Mouse (Mus musculus): ENCODE measurements around the gene Tshz2.

Gene Tshz2

DNA sequence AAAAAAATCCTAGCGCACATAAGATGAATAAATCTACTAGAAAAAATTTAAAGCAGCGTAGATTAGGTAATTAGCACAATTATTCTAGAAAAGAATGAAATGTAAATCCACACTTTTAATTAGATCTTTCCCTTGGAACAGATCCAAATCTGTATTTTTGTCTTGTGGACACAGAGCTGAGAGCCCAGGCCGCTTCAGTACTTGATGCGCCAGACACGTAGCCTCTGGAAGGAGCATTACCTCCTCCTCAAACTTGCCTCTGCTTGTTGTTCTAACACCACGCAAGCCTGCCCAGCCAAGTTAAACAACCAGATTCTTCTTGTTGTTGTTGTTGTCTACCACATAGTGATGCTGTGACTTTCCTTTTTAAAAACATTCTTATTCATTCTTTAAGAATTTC lies 310.9 kb downstream of the Tshz2 start:
- DNase-seq (ENCODE audit: low spot score): no peak

DNA sequence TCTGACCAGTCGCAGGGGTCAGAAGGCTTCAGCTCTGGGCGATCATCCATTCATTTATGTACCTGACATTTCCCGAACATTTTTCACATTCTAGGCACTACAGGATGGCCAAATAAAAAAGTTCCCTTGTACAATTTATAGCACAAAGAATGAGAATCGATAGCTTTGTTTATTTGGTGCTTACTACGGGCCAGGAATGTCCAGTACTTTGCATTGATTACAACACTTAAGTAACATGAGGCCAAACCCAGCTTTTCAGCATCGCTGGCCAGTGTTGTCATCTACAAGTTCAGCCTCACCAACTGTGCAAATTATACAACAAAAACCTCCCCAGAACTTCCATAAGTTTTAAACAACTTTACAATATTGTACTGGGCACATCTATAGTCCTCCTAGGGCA lies 315.3 kb downstream of the Tshz2 start:
- DNase-seq (ENCODE audit: low spot score): no peak

DNA sequence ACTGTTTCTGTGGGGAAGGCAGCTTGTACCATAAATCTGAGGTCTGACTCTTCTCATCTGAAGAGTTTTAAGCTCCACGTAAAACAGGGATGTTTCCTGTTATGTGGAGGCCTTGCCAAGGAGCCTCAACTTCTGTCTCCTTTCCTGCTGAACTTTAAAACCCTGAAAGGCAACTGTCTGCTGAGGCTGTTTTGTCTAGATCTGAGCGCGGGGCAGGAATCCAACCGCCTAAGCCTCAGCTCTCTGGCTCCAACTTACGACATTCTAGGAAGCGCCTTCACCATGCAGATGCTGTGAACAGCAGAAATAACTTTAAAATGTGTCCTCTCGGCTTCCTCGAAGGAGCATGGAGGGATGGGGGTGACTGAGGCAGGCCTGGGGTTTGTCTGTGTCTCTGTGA lies 318.2 kb downstream of the Tshz2 start:
- DNase-seq (ENCODE audit: low spot score): no peak

DNA sequence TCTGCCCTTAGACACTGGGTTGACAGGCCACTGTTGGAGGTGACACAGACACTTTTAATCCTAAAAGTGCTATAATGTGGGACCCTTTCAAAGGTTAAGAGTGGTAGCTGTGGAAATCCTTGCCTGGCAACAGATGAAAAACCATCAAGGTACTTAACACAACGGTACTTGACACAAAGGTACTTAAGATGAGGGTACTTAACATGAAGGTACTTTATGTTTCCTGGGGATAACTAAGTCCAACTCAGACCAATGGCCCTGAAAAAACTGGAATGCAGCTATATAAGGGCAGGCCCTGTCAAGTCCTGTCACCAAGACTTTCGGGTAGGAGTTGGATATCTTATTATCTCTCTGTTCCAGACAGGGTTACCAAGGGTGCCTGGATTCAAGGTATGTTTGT lies 320.2 kb downstream of the Tshz2 start:
- DNase-seq (ENCODE audit: low spot score): no peak

DNA sequence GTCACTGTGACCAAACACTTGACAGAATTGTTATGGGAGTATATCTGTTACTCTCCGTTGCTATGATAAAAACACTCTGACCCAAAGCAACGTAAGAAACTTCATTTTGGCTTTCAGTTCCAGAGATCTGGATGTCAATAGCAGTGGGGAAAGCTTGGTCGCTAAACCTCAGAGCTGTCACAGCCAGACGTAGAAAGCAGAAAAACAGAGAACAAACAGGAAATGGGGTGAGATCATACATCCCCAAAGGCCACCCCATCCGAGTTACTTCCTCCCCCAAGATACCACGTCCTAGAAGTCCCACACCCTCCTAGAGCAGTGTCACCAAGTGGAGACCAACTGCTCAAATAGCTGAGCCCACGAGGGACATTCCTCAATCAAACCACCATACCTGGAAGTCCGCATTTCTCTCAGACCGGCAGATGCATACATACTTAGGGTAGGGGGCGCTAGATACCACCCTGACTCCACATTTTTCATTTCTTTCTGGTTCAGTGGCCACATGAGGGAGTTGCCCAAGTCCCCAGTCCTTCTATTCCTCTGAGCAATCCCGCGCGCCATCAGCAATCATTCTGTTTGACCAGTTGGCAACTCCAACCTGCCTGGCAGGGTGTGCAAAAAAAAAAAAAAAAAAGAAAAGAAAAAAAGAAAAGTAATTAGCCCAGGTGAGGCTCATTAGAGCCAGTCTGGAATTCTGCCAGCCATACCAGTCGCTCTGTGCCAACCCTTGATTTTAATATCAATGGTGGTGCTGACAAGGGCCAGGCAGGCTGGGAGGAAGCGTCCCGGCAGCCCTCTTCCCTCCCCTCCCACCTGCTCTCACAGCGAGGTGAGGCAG lies 326.1 kb downstream of the Tshz2 start:
- DNase-seq (ENCODE audit: low spot score): no peak

DNA sequence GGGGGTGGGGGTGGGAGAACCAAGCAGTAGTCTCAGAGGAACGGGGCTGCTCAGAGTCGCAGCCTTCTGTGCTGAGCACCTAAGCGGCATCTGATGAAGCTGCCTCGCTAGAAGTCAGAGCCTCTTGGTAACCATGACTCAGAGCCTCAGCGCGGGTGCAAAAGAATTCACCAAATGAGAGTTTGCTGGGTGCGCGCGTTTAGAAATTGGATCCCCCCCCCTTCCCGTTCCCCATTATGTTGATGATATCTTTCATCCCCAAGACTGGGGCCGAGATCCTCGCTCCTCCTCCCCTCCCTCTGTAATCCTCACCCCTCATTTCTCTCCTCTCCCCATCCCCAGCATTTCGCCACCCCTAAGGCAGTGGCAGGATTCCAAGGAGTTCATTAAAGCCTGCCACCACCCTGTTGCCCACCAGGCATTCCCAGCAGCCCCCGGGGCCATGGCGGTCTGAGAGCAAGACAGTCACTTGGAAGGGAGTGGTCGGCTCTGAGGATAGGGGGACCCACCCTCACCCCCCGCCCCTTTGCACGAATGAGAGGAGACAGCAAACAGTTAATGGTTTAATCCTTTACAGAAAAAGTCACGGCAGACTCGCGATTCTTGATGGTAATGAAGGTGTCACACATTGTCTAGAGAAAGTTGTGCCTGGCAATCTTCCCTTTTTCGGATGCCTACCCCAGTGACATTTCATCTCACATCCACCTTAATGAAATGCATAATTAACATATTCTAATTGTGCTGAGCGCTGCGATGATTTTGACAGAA lies 328.8 kb downstream of the Tshz2 start:
- no peak for DNase-seq (ENCODE audit: low spot score)

DNA sequence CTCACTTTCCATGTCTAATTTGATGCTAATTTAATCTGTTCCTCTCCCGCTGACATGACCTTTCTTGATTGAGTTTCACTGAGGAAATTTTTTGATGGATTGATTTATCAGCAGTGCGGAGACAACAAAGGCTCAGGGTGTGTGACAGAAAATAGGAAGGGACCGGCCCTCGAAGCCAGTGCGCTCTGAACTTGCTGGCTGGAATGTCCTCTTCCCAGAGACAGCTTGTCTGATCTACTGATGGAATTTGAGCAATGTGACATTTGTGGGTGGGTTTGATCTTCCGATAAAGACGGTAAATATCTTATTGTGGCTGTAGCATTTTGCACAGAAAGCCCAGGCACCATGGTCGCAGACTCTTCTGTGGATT lies 329.4 kb downstream of the Tshz2 start:
- no peak for DNase-seq (ENCODE audit: low spot score)

DNA sequence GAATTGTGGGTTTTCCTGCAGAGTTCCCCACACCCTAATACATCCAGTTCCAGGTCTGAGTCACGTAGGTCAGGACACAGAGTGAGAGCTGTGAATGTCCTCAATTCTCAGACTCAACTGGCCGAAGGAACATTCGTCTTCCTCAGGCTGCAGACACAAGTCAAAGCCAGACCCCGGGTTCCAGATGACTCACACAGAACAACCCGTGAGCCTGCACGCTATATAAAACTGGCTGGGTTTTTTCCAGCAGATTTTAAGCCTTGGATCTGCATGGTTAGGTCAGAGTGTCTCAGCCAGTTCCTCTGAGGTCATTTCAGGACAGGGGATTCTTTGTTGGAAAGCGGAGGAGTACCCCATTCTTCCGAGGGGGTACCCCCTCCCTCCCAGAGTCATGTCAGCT lies 330.0 kb downstream of the Tshz2 start:
- DNase-seq (ENCODE audit: low spot score): no peak

DNA sequence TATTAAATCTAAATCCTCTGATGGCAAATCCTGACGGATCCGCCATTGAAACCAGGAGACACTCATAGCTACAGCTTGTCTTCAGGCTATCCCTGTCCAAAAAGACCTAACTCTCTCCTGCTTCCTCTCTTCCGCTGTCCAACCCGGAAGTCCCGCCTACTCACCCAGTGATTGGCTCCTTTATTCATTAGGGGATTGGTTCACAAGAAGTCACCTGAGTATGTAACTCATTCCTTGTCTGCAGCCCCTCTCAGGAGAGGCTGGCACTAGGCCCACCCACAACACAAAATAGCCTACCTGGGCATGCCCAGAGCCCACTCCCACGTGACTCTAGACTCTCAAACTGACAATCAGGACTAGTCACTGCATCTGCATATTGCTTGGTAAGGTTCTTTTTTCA lies 337.7 kb downstream of the Tshz2 start:
- no peak for DNase-seq (ENCODE audit: low spot score)

DNA sequence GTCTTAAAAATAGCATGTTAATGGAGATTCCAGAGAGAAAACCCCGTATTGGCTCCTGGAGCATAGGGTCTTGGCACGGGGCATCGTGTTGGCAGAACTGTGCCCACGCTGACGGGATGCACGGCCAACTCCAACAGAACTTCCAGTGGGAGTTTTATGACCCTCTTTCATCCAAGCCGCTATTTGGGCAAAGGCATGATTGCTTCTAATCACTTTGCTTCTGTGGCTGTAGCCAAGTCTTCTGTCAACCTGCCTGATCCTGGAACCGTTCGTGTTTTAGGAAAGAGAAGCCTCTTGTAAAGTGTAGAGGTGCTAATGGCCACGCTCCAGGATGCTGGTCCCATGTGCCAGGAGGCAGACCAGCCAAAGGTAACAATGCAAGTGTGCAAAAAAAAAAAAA lies 350.1 kb downstream of the Tshz2 start:
- no peak for DNase-seq (ENCODE audit: low spot score)

DNA sequence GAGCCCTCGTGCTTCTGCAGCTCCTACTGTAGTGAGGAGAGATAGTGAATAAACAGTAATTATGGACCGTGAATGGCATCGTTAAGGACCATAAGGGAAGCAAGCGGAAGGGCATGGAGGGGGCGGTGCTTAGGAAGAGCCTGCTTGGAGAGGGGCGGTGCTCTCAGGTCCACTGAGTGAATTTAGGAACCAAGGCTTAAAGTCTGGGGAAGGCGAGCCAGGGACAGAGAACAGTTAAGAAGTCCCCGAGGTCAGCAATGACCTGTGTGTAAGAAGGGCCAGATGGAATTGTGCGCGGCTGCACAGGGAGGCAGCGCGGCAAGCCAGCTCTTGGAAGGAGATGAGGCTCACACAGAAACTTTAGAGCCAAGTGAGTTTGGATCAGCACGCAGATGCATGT lies 354.4 kb downstream of the Tshz2 start:
- DNase-seq (ENCODE audit: low spot score): no peak

DNA sequence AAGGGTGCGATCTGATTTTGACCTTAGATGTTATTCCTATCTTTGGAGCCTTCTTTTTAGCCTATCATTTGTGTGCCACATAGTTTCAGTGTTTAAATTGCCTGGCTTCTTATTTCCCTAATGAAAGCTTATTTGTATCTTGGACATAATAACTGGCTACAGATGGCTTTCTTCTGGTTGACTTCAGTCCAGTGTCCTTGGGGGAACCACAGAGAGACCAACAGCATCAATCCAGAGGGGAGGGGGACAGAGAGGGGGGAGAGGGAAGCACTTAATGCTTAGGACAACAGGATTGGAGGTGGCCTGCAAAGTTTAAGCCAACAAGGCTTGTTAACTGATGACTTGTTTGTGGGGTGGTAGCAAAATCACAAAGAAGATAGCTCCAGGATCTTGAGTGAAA lies 356.4 kb downstream of the Tshz2 start:
- DNase-seq (ENCODE audit: low spot score): no peak

DNA sequence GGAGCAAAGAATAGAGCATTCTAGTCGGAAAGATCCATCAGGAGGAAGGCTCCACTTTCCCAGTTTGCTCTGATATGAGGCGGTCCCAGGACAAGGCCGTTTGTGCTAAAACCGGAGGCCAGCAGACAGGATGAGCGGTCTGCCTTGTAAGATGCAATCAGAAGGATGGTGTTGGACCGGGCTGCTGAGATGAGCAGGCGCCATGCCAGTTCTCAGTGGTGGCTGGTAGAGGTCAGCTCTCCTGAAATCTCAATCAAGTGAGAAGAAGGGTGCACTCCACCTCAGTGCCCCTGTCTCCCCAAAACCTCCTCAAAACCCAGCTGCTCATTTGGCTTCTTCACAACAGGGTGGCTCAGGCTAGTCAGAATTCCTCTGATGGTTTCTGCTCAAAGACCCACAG lies 358.2 kb downstream of the Tshz2 start:
- DNase-seq (ENCODE audit: low spot score): no peak

DNA sequence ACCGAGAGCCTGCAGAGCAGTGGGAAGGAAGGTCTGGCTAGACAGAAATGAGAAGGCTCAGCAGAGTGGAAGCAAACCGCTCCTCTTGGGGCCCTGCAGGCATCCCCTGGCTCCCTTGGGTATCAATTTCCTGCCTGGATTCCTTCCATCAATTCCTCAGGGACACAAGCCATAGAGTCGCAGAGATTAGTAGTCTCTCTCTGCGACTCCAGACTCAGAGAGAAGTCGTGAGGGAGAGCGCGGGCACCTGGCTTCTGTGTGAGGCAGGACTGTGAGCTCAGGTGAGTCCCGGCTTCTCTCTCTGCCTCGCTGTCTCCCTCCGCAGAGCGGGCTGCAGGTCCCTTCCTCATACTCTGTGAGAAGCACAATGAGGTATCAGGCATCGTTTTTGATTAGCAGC lies 363.2 kb downstream of the Tshz2 start:
- DNase-seq (ENCODE audit: low spot score): no peak

DNA sequence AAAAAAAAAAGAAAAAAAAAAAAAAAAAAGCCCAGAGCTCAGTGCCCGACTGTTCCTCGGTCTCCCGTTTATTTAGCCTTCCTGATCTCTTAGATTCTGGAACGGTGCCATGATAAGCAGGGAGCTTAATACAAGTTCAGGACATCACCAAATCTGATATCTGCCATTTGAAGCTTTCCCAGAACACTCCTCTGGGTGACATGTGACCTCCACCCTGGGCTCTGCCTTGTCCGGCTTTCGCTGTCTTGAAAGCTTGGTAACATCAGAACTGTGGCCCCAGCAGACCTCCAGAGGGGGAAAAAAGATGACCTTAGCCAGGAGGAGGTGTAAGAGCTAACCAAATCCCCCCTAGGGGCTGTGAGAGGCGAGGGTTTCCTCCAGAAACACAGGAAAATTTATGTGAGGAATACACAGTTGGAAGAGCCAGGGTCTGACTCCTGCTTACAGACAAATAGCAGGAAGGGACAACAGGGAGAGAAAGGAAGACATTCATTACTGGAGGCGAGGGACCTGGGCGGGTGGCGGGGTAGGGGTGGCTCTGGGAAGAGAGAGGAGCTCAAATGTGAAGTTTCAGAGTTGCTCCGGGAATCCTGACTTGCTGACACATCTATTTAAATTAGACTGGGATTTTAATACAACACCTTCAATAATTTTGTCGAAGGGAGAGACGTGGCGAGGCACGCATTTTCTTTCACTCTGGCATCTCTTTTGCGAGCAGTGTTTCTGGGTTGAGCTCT lies 363.9 kb downstream of the Tshz2 start:
- no peak for DNase-seq (ENCODE audit: low spot score)

DNA sequence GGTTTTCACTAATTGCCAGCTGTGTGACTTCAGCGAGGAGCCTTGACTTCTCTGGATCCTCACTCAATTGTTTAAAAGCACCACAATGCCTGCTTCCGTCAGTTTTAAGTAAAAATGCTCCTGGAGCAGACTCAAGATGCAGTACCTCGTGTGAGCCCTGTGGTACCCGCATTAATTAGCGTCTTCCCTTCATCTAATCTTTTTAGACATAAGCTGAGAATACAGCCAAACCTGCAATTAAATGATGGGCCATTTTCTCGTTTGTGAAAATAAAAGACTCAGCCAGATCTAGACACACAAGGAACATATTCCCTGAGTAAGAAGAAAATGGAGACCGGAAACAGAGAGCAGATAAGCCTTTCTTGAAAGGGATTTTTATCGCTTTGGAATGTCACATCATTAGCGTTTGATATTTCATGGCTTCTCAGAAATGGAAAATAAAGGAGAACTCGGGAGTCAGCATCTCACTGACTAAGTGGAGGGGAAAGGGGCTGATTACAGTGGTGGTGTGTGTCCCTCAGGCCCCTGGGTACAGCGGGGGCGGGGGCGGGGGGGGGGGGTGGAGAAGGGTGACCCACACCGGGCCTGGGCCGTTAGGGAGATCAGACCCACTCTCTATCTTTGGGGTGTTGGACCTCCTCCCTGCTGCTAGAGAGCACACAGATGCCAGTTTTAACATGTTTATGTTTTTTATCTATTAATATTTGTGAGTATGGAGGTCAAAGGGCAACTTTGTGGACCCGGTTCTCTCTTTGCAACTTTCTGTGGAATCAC lies 364.6 kb downstream of the Tshz2 start:
- DNase-seq (ENCODE audit: low spot score): no peak

DNA sequence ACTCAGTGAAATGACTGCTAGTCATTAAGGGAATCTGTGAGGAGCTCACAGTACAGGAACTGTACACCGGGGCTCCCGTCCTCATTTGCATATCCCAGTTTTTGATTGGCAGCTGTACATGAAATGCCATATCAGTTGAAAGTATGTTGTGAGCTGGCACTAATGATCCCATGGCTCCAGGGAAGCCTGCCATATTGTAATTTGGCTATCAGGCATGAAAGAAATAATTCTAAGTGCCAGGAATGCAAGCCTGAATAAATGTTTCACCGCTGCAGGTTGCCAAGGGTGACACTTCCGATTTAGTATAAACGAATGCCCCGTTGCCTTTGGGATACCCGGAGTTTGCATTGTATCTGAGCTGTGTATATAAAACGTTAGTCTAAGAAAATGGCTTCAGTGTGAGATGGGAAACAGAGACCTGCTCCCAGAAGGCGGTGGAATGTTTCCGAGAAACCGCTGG lies 366.1 kb downstream of the Tshz2 start:
- DNase-seq (ENCODE audit: low spot score): no peak

DNA sequence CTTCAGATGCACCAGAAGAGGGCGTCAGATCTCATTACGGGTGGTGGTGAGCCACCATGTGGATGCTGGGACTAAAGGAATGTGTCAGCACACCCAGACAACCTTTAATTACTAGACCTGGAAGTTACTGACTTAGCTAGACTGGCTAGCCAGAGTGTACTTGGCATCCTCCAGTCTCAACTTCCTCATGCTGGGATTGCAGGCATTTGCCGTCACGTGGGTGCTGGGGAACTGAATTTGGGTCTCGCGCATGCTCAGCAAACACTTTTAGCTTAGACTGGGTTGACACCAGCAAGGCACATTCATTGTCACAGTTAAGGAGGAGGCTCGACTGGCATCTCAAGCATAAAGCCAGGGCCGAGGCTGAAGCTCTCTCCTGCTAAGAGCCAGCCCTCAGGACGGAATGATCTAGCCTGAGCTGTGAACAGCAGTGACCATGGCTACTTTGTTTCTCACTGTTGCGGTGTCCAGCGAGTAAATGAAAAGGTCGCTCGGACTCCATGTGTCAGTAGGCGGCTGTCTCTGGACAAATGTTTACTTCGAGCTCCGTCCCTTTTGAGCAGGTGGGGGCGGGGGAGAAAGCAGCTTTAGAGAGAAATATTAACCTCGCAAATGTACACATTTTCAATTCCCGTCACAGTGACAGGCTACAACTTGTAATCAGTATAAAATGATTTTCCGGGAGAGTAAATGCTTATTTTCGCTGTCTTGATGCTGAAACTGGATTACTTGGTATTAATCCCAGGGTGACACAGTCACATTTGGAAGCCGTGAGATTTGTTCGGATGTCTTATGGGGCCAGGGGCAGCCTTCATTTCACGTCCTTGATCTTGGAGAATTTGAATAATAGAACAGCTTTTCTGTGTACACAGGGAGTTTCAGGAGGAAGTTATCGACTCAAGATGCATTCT lies 370.0 kb downstream of the Tshz2 start:
- no peak for DNase-seq (ENCODE audit: low spot score)

DNA sequence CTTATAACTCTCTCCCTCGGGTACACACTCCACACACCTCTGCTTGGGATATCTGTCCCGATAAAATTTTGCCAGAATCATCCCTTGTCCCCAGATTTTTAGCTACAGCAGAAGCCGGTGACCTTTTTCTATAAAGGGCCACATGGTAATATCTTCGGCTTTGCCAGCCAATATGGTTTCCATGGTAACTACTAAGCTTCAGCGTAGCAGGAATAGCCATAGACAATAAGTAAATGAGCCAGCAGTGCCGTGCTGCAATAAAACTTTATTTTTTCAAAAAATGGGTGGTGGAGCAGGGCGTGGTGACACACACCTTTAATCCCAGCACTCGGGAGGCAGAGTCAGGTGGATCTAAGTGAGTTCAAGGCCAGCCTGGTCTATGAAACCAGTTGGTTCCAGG lies 370.9 kb downstream of the Tshz2 start:
- no peak for DNase-seq (ENCODE audit: low spot score)

DNA sequence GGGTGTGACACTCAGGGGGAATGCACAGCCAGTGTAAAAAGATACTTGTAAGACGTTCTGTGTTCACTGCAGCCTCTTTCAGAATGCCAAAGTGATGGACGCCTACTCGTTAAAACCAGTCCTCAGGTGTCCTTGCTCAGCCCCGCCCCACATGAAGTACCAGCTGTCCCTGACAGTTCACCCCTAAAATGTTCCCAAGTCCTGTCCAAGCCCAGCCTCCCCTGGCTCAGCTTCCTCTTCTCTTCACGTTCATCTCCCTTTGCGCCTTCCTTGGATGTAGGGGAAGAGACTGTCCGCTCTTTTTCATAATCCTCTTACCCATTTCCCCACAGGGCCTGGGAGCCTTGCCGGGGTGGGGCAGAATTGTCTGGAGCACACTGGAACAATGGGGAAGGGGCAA lies 374.0 kb downstream of the Tshz2 start:
- no peak for DNase-seq (ENCODE audit: low spot score)

DNA sequence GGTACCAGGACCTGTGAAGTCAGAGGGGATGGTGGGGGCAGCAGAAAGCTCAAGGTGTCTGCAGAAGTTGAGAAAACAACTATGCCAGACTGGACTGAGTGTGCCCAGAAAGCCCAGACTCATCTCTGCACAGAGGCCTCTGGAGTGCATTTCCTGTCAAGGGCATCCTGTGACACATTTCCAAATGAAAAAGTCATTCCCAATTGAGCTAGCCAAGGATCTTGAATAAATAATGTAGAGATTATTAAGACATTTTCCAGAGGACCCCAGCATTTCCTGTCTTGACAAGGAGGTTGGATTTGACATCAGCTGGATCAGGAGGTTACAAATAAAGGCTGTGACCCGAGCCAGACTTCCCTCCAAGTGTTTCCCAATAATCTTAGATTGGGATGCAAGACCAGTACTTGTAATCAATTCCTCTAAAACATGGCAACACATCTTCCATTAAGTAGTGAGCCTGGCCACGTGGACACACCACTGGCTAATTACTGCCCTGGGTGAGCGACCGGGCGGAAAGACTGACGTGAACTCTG lies 374.7 kb downstream of the Tshz2 start:
- no peak for DNase-seq (ENCODE audit: low spot score)

Measured in c-Kit-positive CD71-positive TER-119-positive erythroid progenitor cells, embryonic 14.5 days (primary cell).